Mouse (Mus musculus): ENCODE results near the gene Sde2. TPM values are rescaled to one million over a fixed set of nuclear protein-coding genes. Genes with fewer than 3 reads are reported as not detected.
"Not testable (repeated sequence)": the region's sequence is repeated elsewhere in the genome, so short reads cannot be mapped to it uniquely, and the experiment has no call there.

Gene Sde2
- polyA plus RNA-seq, 1 experiment from 2014 or later, result 11.8 TPM

- Histone ChIP-seq H3K4me1 (ENCODE audit: insufficient read depth) (peaks cover 27% of the 10 kb centered on the region), H3K9ac (replicated peaks) (no peak overlapping the region), H3K27me3 (ENCODE audit: insufficient read depth, low read length) (no peaks in the 10 kb centered on the region), H3K4me3 (ENCODE audit: low read depth, low read length) (0 out of 2 replicates have a peak overlapping the region, but pooled peaks have one; percentile 10), H3K9me3 (ENCODE audit: low read length) (no peaks in the 10 kb centered on the region), H3K27ac (ENCODE audit: low read depth) (peak overlapping the region; percentile 71), H3K36me3 (replicated peaks; ENCODE audit: insufficient read depth, low read length) (no peaks in the 10 kb centered on the region), H3K4me2 (ENCODE audit: low read depth, low read length) (peak overlapping the region; percentile 50)
- TF ChIP-seq EP300 (IDR thresholded peaks at IDR 0.05; ENCODE audit: low read depth) (0 out of 2 replicates have a peak, but pooled peaks have one; percentile 25), CTCF (IDR thresholded peaks at IDR 0.05; ENCODE audit: low read depth) (no peak)
- DNase-seq, result no peak
- 32% methylated on average over 9 of the region's 9 CpGs for WGBS (ENCODE audit: insufficient replicate concordance)
- ATAC-seq, result peak; percentile 46
Observed at GRCm38 (mm10) chr1:180884484-180884883, 33.6 kb downstream of the Sde2 start.

- H3K4me3 ChIP-seq (ENCODE audit: low read depth, low read length), result no peak overlapping the region
- DNase-seq (peak; percentile 82), ATAC-seq (peak; percentile 65)
- peak overlapping the region; percentile 45 for H3K4me2 ChIP-seq (ENCODE audit: low read depth, low read length)
- no peak for TF ChIP-seq CTCF (IDR thresholded peaks at IDR 0.05; ENCODE audit: low read depth)
- TF ChIP-seq EP300 (IDR thresholded peaks at IDR 0.05; ENCODE audit: low read depth), result peak; percentile 61
- peak overlapping the region; percentile 64 for H3K27ac ChIP-seq (ENCODE audit: low read depth)
- peaks cover 9% of the 10 kb centered on the region; the same call in 1 of the 2 replicates for H3K27me3 ChIP-seq (ENCODE audit: insufficient read depth, low read length)
- no peaks in the 10 kb centered on the region for H3K9me3 ChIP-seq (ENCODE audit: low read length)
- peaks cover 26% of the 10 kb centered on the region for H3K4me1 ChIP-seq (ENCODE audit: insufficient read depth)
- no peaks in the 10 kb centered on the region for H3K36me3 ChIP-seq (replicated peaks; ENCODE audit: insufficient read depth, low read length)
- no peak overlapping the region for H3K9ac ChIP-seq (replicated peaks)
- WGBS (ENCODE audit: insufficient replicate concordance), result 10% methylated on average over 13 of the region's 13 CpGs
Observed at GRCm38 (mm10) chr1:180888556-180889042, 37.7 kb downstream of the Sde2 start.

- Histone ChIP-seq H3K36me3 (replicated peaks; ENCODE audit: insufficient read depth, low read length) (no peaks in the 10 kb centered on the region), H3K4me2 (ENCODE audit: low read depth, low read length) (peak overlapping the region; percentile 45), H3K27ac (ENCODE audit: low read depth) (no peak overlapping the region), H3K9me3 (ENCODE audit: low read length) (no peaks in the 10 kb centered on the region), H3K27me3 (ENCODE audit: insufficient read depth, low read length) (peaks cover 12% of the 10 kb centered on the region; the same call in 1 of the 2 replicates), H3K9ac (replicated peaks) (no peak overlapping the region), H3K4me1 (ENCODE audit: insufficient read depth) (peaks cover 20% of the 10 kb centered on the region), H3K4me3 (ENCODE audit: low read depth, low read length) (no peak overlapping the region)
- no peak for DNase-seq
- no peak for TF ChIP-seq CTCF (IDR thresholded peaks at IDR 0.05; ENCODE audit: low read depth)
- no peak for TF ChIP-seq EP300 (IDR thresholded peaks at IDR 0.05; ENCODE audit: low read depth)
- no peak for ATAC-seq
- WGBS (ENCODE audit: insufficient replicate concordance), result 50% methylated on average over 7 of the region's 7 CpGs
Observed at GRCm38 (mm10) chr1:180889172-180889571, 38.2 kb downstream of the Sde2 start.

GRCm38 (mm10) chr1:180889841-180890240, 38.9 kb downstream of the Sde2 start:
- Histone ChIP-seq H3K9ac (replicated peaks) (no peak overlapping the region), H3K9me3 (ENCODE audit: low read length) (no peaks in the 10 kb centered on the region), H3K36me3 (replicated peaks; ENCODE audit: insufficient read depth, low read length) (no peaks in the 10 kb centered on the region), H3K4me1 (ENCODE audit: insufficient read depth) (peaks cover 14% of the 10 kb centered on the region), H3K27me3 (ENCODE audit: insufficient read depth, low read length) (peaks cover 17% of the 10 kb centered on the region; the same call in 1 of the 2 replicates), H3K4me2 (ENCODE audit: low read depth, low read length) (no peak overlapping the region), H3K4me3 (ENCODE audit: low read depth, low read length) (no peak overlapping the region), H3K27ac (ENCODE audit: low read depth) (no peak overlapping the region)
- TF ChIP-seq EP300 (IDR thresholded peaks at IDR 0.05; ENCODE audit: low read depth) (no peak), CTCF (IDR thresholded peaks at IDR 0.05; ENCODE audit: low read depth) (peak; percentile 70)
- ATAC-seq (peak; percentile 33; the same call in 1 of the 2 replicates), DNase-seq (peak; percentile 54)
- WGBS (ENCODE audit: insufficient replicate concordance), result 31% methylated on average over 6 of the region's 6 CpGs

- Histone ChIP-seq H3K36me3 (replicated peaks; ENCODE audit: insufficient read depth, low read length) (no peaks in the 10 kb centered on the region), H3K4me3 (ENCODE audit: low read depth, low read length) (no peak within 1 kb of the TSS), H3K9me3 (ENCODE audit: low read length) (no peaks in the 10 kb centered on the region), H3K27me3 (ENCODE audit: insufficient read depth, low read length) (peaks cover 23% of the 10 kb centered on the region; the same call in 1 of the 2 replicates), H3K27ac (ENCODE audit: low read depth) (no peak within 1 kb of the TSS), H3K4me1 (ENCODE audit: insufficient read depth) (peaks cover 11% of the 10 kb centered on the region), H3K4me2 (ENCODE audit: low read depth, low read length) (no peak within 1 kb of the TSS), H3K9ac (replicated peaks) (no peak within 1 kb of the TSS)
- ATAC-seq (no peak), DNase-seq (no peak)
- TF ChIP-seq CTCF (IDR thresholded peaks at IDR 0.05; ENCODE audit: low read depth), result no peak
- TF ChIP-seq EP300 (IDR thresholded peaks at IDR 0.05; ENCODE audit: low read depth), result no peak
- WGBS (ENCODE audit: insufficient replicate concordance), result 57% methylated on average over 10 of the region's 10 CpGs
Observed at GRCm38 (mm10) chr1:180892808-180893207, 41.9 kb downstream of the Sde2 start, which contains the start of gene Lefty2. Gene Lefty2, plus strand, starts transcription at chr1:180893108.

GRCm38 (mm10) chr1:180894088-180894987, 43.4 kb downstream of the Sde2 start:
- not testable (repeated sequence) for H3K36me3 ChIP-seq (replicated peaks; ENCODE audit: insufficient read depth, low read length); ATAC-seq; H3K4me1 ChIP-seq (ENCODE audit: insufficient read depth); H3K27ac ChIP-seq (ENCODE audit: low read depth); H3K9me3 ChIP-seq (ENCODE audit: low read length); H3K9ac ChIP-seq (replicated peaks); H3K4me2 ChIP-seq (ENCODE audit: low read depth, low read length); H3K4me3 ChIP-seq (ENCODE audit: low read depth, low read length)
- H3K27me3 ChIP-seq (ENCODE audit: insufficient read depth, low read length), result peaks cover 23% of the 10 kb centered on the region; the same call in 1 of the 2 replicates
- DNase-seq, result peak; percentile 14
- WGBS (ENCODE audit: insufficient replicate concordance), result 7% methylated on average over 43 of the region's 51 CpGs
